Mouse (Mus musculus): ENCODE data around the gene Utp6.

- no peak for TF ChIP-seq TCF12 (IDR thresholded peaks at IDR 0.05; ENCODE audit: insufficient read depth, poor library complexity, severe bottlenecking)
- no peak for TF ChIP-seq POLR2A (IDR thresholded peaks at IDR 0.05; ENCODE audit: insufficient read length, low read depth)
- no peak for TF ChIP-seq MYOD1 (IDR thresholded peaks at IDR 0.05; ENCODE audit: control insufficient read depth in 1 of 3, insufficient read length in 2 of 3, low read depth in 2 of 3)
- no peak for TF ChIP-seq MYOG (IDR thresholded peaks at IDR 0.05; ENCODE audit: control insufficient read depth in 1 of 3, insufficient read depth in 1 of 3, insufficient read length in 2 of 3, low read depth in 2 of 3)
- no peak for TF ChIP-seq POLR2AphosphoS2 (IDR thresholded peaks at IDR 0.05; ENCODE audit: insufficient read length, low read depth)
- no peak for TF ChIP-seq E2F4 (IDR thresholded peaks at IDR 0.05; ENCODE audit: insufficient read depth)
- TF ChIP-seq USF1 (IDR thresholded peaks at IDR 0.05; ENCODE audit: low read depth) = no peak
- TF ChIP-seq MAX (IDR thresholded peaks at IDR 0.05; ENCODE audit: low read depth) = no peak
- TF ChIP-seq REST (IDR thresholded peaks at IDR 0.05; ENCODE audit: insufficient read depth, insufficient read length) = no peak
- TF ChIP-seq TCF3 (IDR thresholded peaks at IDR 0.05; ENCODE audit: insufficient read length, low read depth) = no peak
- TF ChIP-seq CEBPB (IDR thresholded peaks at IDR 0.05; ENCODE audit: insufficient read depth, poor library complexity, severe bottlenecking) = no peak
These were observed 29.9 kb upstream of the Utp6 start for GRCm38 (mm10) chr11:79992035-79992591.

Measured in myocyte (in vitro differentiated cells).